Mouse (Mus musculus): ENCODE measurements around the gene Ccdc13.

GRCm38 (mm10) chr9:121828314-121828713 is 10.9 kb downstream of the Ccdc13 start:
- TF ChIP-seq TCF12 (IDR thresholded peaks at IDR 0.05; ENCODE audit: insufficient read depth, poor library complexity, severe bottlenecking): no peak
- TF ChIP-seq MAX (IDR thresholded peaks at IDR 0.05; ENCODE audit: low read depth): no peak
- no peak for TF ChIP-seq POLR2A (IDR thresholded peaks at IDR 0.05; ENCODE audit: insufficient read length, low read depth)
- no peak for TF ChIP-seq POLR2AphosphoS2 (IDR thresholded peaks at IDR 0.05; ENCODE audit: insufficient read length, low read depth)
- TF ChIP-seq REST (IDR thresholded peaks at IDR 0.05; ENCODE audit: insufficient read depth, insufficient read length): no peak

Measured in myocyte (in vitro differentiated cells).